In genomic region chr3:133774229-133774628, GRCm38 (mm10) we compare ENCODE assay signal across 22 mouse cellular contexts.
"Had no signal": no experiment of that assay in that cellular context is flagged by ENCODE, and none has a peak within 500 bp of the region (broad histone marks: within the 10 kb centered on the region; RNA-seq: fewer than 3 reads in every experiment).

No protein-coding gene starts in this region.

- H3K36me3 ChIP-seq: heart, embryonic 13.5 days; heart, embryonic 15.5 days; hindbrain, embryonic 13.5 days; kidney, embryonic 15.5 days; limb, embryonic 13.5 days; limb, embryonic 15.5 days; liver, embryonic 12.5 days had no signal

- H3K9me3 ChIP-seq: heart, embryonic 13.5 days; heart, embryonic 15.5 days; hindbrain, embryonic 13.5 days; kidney, embryonic 15.5 days; limb, embryonic 13.5 days; limb, embryonic 15.5 days; liver, embryonic 12.5 days had no signal

- H3K27me3 ChIP-seq: heart, embryonic 13.5 days; heart, embryonic 15.5 days; hindbrain, embryonic 13.5 days; kidney, embryonic 15.5 days; limb, embryonic 13.5 days; limb, embryonic 15.5 days; liver, embryonic 12.5 days had no signal

- H3K27ac ChIP-seq: heart, embryonic 13.5 days; heart, embryonic 15.5 days; hindbrain, embryonic 13.5 days; kidney, embryonic 15.5 days; kidney, postnatal 0 days; limb, embryonic 13.5 days; limb, embryonic 15.5 days; liver, embryonic 12.5 days had no signal

- DNase-seq: gastrocnemius, postnatal 14 days; gastrocnemius, postnatal 36 days; kidney, adult 11 months; kidney, adult 2 months; kidney, adult 9 months; kidney, postnatal 14 days; kidney, postnatal 36 days; layer of hippocampus, adult 9-11 months; layer of hippocampus, postnatal 36 days; left cerebral cortex, postnatal 4 days had no signal

- H3K4me3 ChIP-seq: heart, adult 2 months; heart, embryonic 13.5 days; heart, embryonic 15.5 days; hindbrain, embryonic 13.5 days; kidney, embryonic 15.5 days; limb, embryonic 13.5 days; limb, embryonic 15.5 days; liver, embryonic 12.5 days had no signal

- H3K9ac ChIP-seq: heart, embryonic 13.5 days; heart, embryonic 15.5 days; hindbrain, embryonic 13.5 days; kidney, embryonic 15.5 days; limb, embryonic 13.5 days; limb, embryonic 15.5 days; liver, embryonic 12.5 days had no signal

- H3K4me2 ChIP-seq: heart, embryonic 11.5 days; heart, embryonic 13.5 days; heart, embryonic 15.5 days; hindbrain, embryonic 13.5 days; kidney, embryonic 15.5 days; limb, embryonic 13.5 days; limb, embryonic 15.5 days; liver, embryonic 12.5 days had no signal

- H3K4me1 ChIP-seq: heart, embryonic 13.5 days; heart, embryonic 15.5 days; hindbrain, embryonic 13.5 days; kidney, embryonic 15.5 days; limb, embryonic 13.5 days; limb, embryonic 15.5 days; liver, embryonic 12.5 days had no signal

- ATAC-seq: hindbrain, embryonic 16.5 days; intestine, embryonic 16.5 days; liver, embryonic 12.5 days had no signal
